ENCODE assay signal across 11 mouse cellular contexts in genomic region chr12:4679971-4680370, GRCm38 (mm10). TPM values are rescaled to one million over a fixed set of nuclear protein-coding genes. Genes with fewer than 3 reads are reported as not detected.
DNase-seq lines count a peak whose midpoint lies in the region; ATAC-seq and TF ChIP-seq lines count a peak whose summit lies in the region.
"Had no signal": no experiment of that assay in that cellular context is flagged by ENCODE, and none has a peak within 500 bp of the region (broad histone marks: within the 10 kb centered on the region; RNA-seq: fewer than 3 reads in every experiment).

No protein-coding gene starts in this region.

- H3K27me3 ChIP-seq in heart, embryonic 10.5 days (ENCODE audit: insufficient read depth, poor library complexity, severe bottlenecking) = no peaks in the 10 kb centered on the region
- no peaks in the 10 kb centered on the region for H3K27me3 ChIP-seq in liver, embryonic 14.5 days (ENCODE audit: control insufficient read depth, insufficient read depth, low read length)
- H3K27me3 ChIP-seq in midbrain, embryonic 15.5 days (replicated peaks) = no peaks in the 10 kb centered on the region

- peaks cover 15% of the 10 kb centered on the region for H3K36me3 ChIP-seq in heart, embryonic 10.5 days
- H3K36me3 ChIP-seq in liver, embryonic 14.5 days (replicated peaks; ENCODE audit: control insufficient read depth, insufficient read depth, low read depth) = peaks cover 9% of the 10 kb centered on the region; the same call in 1 of the 2 replicates
- no peaks in the 10 kb centered on the region; the same call in 1 of the 2 replicates for H3K36me3 ChIP-seq in midbrain, embryonic 15.5 days (replicated peaks)
- H3K36me3 ChIP-seq: midbrain, embryonic 10.5 days had no signal

- peak; percentile 91 for DNase-seq in heart, embryonic 10.5 days (ENCODE audit: low spot score)
- no peak for DNase-seq in heart, adult 9 months (ENCODE audit: low spot score in 2 of 2)
- DNase-seq in c-Kit-negative CD71-positive TER-119-positive erythroid progenitor cells, embryonic 14.5 days (ENCODE audit: low read depth, low spot score) = peak; percentile 49
- peak; percentile 72 to 80 (median 78) for DNase-seq in liver, embryonic 14.5 days (ENCODE audit: low read depth in 3 of 3, low spot score in 3 of 3)
- no peak for DNase-seq in gastrocnemius, adult 8-10 months (ENCODE audit: low spot score in 2 of 2)
- DNase-seq: adrenal gland, adult 2 months; kidney, postnatal 10 days had no signal

- peaks cover 19% of the 10 kb centered on the region for H3K4me1 ChIP-seq in heart, embryonic 10.5 days
- peaks cover 22 to 23% of the 10 kb centered on the region in 2 experiments for H3K4me1 ChIP-seq in liver, embryonic 14.5 days (replicated peaks; ENCODE audit: control insufficient read depth in 2 of 2, insufficient read depth in 2 of 2, low read length in 1 of 2)
- H3K4me1 ChIP-seq in midbrain, embryonic 15.5 days = no peaks in the 10 kb centered on the region
- H3K4me1 ChIP-seq: midbrain, embryonic 10.5 days had no signal

- no peaks in the 10 kb centered on the region for H3K9me3 ChIP-seq in heart, embryonic 10.5 days
- H3K9me3 ChIP-seq in liver, embryonic 14.5 days (ENCODE audit: control insufficient read depth, low read length) = no peaks in the 10 kb centered on the region
- H3K9me3 ChIP-seq in midbrain, embryonic 15.5 days = no peaks in the 10 kb centered on the region
- H3K9me3 ChIP-seq: midbrain, embryonic 10.5 days had no signal

- peak overlapping the region; percentile 66 for H3K4me2 ChIP-seq in liver, embryonic 14.5 days (ENCODE audit: low read depth)
- H3K4me2 ChIP-seq in midbrain, embryonic 15.5 days = no peak overlapping the region

- 13% methylated on average over 4 of the region's 4 CpGs for WGBS in heart, embryonic 10.5 days
- WGBS in liver, embryonic 14.5 days (ENCODE audit: insufficient replicate concordance) = 21% methylated on average over 4 of the region's 4 CpGs
- 82% methylated on average over 4 of the region's 4 CpGs for WGBS in midbrain, embryonic 15.5 days

- TF ChIP-seq EP300 in liver, embryonic 14.5 days (IDR thresholded peaks at IDR 0.05; ENCODE audit: low read depth) = peak; percentile 97

- peak overlapping the region; percentile 70; the same call in 1 of the 2 replicates for H3K27ac ChIP-seq in heart, embryonic 10.5 days
- peak overlapping the region; percentile 77 for H3K27ac ChIP-seq in liver, embryonic 14.5 days
- H3K27ac ChIP-seq in midbrain, embryonic 15.5 days = no peak overlapping the region
- H3K27ac ChIP-seq: midbrain, embryonic 10.5 days had no signal

- H3K4me3 ChIP-seq in heart, embryonic 10.5 days = peak overlapping the region; percentile 27; the same call in 1 of the 2 replicates
- peak overlapping the region; percentile 51 to 59 for H3K4me3 ChIP-seq in liver, embryonic 14.5 days (ENCODE audit: insufficient read depth in 1 of 2, low read depth in 2 of 2, low read length in 2 of 2)
- no peak overlapping the region for H3K4me3 ChIP-seq in midbrain, embryonic 15.5 days
- H3K4me3 ChIP-seq: midbrain, embryonic 10.5 days had no signal

- peak overlapping the region; percentile 66 for H3K9ac ChIP-seq in liver, embryonic 14.5 days (replicated peaks)
- no peak overlapping the region for H3K9ac ChIP-seq in midbrain, embryonic 15.5 days

- no peak for TF ChIP-seq CTCF in liver, embryonic 14.5 days (IDR thresholded peaks at IDR 0.05; ENCODE audit: low read depth)

- ATAC-seq in hematopoietic stem cell, adult 5-6 weeks (replicated peaks in 1 of 2; ENCODE audit: insufficient read depth in 1 of 2, low FRiP score in 2 of 2, low TSS enrichment in 1 of 2, low read depth in 1 of 2, poor library complexity in 2 of 2, severe bottlenecking in 2 of 2) = peak; percentile 22 to 45; a peak in 1 of 4 replicates
- peak; percentile 99 for ATAC-seq in liver, embryonic 14.5 days (ENCODE audit: insufficient read depth)
- ATAC-seq in activated CD4-positive, CD25-positive, alpha-beta regulatory T cell, adult 4 months = no peak
- ATAC-seq in midbrain, embryonic 15.5 days (replicated peaks) = no peak

RNA-seq across cellular contexts. Expression of gene Fam228a, which starts 58.3 kb away (rescaled TPM):
- 0.31 and 0.35 TPM in 2 replicates for polyA plus RNA-seq in heart, embryonic 10.5 days (2016; fragmentation: Nextera tagmentation; extraction: Ambion mirVana)
- not detected in 2 replicates for total RNA-seq in hematopoietic stem cell, adult 5-6 weeks (2017)
- 0.09 TPM in 2 replicates for polyA plus RNA-seq in liver, embryonic 14.5 days (2012; rRNA removed)
- polyA plus RNA-seq in liver, embryonic 14.5 days (2014; fragmentation: Nextera tagmentation; extraction: Ambion mirVana) = 0.05 TPM in 1 of 2 replicates, not detected in the other
- not detected for polyA plus RNA-seq in activated CD4-positive, CD25-positive, alpha-beta regulatory T cell, adult 4 months (2017; shearing (Covaris generic))
- total RNA-seq in gastrocnemius, adult 8-10 months (2022) = under 1 TPM in 2 of 4 experiments, not detected in 2; 0.12 to 0.24 TPM
- polyA plus RNA-seq in midbrain, embryonic 15.5 days (2015; fragmentation: Nextera tagmentation; extraction: Ambion mirVana) = 1.0 and 1.3 TPM in 2 replicates
- polyA plus RNA-seq: adrenal gland, adult 2 months had no signal

Comparison
In these comparisons a context has a peak if more than half of its experiments do, and no peak if none do; other contexts are left out.
1. DNase-seq: peak in heart, embryonic 10.5 days (single experiment), c-Kit-negative CD71-positive TER-119-positive erythroid progenitor cells, embryonic 14.5 days (single experiment) and liver, embryonic 14.5 days (3 of 3); none in heart, adult 9 months (0 of 2) and gastrocnemius, adult 8-10 months (0 of 2).
2. ATAC-seq: peak in hematopoietic stem cell, adult 5-6 weeks (2 of 2) and liver, embryonic 14.5 days (single experiment); none in activated CD4-positive, CD25-positive, alpha-beta regulatory T cell, adult 4 months (single experiment) and midbrain, embryonic 15.5 days (single experiment).